Mouse (Mus musculus) heart, adult 8-10 months (tissue): Measurements from ENCODE around the gene Pdcd6ip. TPM values are rescaled to one million over a fixed set of nuclear protein-coding genes. Genes with fewer than 3 reads are reported as not detected.
A peak's percentile ranks its signal among the peaks of the same experiment; 100 is the strongest.
"Not testable (repeated sequence)": the region's sequence is repeated elsewhere in the genome, so short reads cannot be mapped to it uniquely, and the experiment has no call there.

Experiments
- DNase-seq: peaks from one replicate; pipeline ENCODE4 v3.0.0; 2022; ENCODE audit warnings: low spot score
- total RNA-seq, 4 experiments: library from RNA; stranded (reverse); gene quantifications; 2 replicates each; pipeline ENCODE4 v1.2.4; 2022

The Pdcd6ip gene
- total RNA-seq, 4 experiments from 2014 or later = 60.2 to 63.5 (median 61.6) TPM

DNA sequence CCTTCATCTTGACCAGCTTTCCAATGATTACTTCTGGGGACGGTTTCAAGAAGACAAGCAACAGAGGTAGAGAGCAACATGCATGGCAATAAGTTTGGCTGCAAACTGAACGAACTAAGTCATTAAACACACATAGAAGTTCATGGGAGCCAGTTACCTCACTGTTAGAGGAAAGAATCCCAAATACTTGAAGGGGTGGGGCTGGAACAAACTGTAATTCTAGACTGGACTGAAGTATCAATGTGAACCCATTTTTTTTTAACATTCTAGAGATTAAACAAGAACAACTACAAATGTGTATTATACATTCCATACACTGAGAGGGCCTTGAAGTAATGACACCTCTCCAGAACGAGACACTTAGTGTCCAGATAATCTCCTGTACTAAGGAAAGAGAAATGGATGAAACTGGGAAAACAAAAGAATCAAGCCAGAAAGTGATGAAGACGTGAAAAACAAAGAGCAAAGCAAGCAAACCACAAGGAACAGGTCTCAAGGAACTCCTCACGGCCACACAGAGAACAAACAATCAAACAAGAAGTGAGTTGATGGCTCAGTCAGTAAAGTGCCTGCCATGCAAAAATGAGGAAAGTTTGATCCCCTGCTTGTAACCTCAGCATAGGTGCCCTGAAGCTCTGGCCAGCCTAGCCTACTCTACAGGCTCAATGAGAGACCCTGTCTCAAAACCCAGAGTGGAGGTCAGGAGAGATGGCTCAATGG is 6.5 kb downstream of the Pdcd6ip start:
- no peak for DNase-seq

DNA sequence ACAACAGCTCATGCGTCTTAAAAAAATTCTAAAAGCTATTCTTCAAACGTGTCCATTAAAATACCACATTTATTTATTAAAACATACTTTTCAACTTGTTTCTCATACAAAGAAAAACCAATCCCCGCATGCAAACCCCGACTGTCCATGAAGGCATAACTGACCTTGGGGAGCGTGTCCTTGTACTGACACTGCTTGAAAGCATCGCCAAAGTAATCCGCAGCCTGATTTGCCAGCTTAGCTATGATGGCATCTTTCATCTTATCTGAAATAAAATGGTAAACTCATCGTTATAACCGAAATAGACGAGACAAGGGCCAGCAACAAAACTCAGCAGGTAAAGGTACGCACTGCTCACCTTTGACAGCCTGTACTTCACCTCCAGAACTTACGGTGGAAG is 20.6 kb downstream of the Pdcd6ip start:
- no peak for DNase-seq

DNA sequence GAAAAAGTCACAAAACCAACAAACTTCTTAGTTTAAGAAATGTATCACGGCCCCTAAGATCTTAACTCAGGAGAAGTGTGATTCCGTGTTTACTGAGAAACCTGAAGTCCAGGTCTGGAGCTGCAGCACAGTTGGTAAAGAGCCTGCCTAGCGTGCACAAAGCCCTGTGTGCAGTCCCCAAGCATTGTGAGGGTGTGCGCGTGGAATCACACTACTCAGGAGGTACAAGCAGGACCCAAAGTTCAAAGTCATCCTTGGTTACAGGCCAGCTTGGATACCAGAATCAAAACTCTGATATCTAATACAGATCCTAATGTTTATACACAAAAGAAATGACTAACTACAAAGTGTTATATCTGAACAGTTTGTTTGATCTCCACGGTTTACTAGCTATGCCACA is 34.3 kb downstream of the Pdcd6ip start:
- DNase-seq = no peak

DNA sequence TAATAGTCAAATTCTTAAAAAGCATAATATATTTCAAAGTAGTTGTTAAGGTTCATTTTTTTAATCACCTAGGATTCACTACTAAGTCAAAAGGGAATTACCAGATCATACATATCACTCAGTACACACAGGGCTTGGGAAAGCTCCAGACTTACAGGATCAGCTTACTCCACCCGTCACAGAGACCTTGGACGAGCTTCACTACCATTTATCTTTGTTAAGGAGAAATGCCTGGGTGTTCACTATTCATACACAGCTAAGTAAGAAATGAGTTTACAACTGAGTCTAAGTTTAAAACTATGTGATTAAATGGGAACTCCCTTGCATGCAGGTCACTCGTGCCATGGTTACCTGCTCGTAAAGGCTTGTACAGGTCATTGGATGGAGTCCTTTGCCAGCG is 35.7 kb downstream of the Pdcd6ip start:
- DNase-seq = no peak

DNA sequence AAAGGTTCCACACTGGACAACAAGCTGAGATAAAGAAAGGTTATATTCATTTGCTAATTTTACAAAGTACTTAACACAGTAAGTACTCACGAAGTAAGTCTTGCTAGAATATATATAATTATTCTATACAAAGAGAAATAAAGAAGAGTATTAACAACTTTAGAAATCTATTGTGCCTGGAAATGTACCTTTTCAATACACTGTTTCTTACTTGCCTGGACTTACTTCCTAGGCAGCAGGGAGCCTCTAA is 37.3 kb downstream of the Pdcd6ip start:
- no peak for DNase-seq

DNA sequence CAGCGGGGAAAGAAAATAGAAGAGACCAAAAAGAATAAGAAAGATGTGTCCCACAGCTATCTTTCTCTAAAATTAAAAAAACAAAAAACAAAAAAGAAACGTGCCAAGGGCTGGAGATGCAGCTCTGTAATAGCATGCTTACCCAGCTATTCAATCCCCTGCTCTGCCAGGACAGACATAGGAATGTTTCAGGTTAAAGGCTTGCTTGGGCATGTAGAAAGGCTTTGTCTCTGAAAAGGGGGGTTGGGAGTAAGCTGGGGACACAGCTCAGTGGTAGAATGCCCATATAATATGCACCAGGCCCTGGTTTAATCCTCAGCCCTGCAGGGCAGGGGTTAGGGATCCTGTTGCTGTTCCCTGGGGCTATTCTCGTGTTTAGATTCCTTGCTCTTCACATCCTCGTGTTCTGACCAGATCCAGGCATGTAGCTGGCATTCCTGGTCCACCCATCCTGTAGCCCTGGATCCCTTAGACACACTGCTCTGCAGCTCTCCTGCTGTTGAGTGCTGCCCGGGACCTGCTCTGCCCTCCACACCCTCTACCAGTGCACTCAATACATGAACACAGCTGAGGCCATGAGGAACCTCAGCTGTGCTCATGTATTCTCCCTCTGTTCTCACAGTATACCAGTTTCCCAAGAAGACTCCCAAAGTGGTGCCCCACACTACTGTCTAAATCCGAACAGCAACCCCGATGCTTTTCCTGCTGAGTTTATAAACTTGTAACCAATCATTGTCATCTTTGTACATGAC is 37.8 kb downstream of the Pdcd6ip start:
- no peak for DNase-seq

DNA sequence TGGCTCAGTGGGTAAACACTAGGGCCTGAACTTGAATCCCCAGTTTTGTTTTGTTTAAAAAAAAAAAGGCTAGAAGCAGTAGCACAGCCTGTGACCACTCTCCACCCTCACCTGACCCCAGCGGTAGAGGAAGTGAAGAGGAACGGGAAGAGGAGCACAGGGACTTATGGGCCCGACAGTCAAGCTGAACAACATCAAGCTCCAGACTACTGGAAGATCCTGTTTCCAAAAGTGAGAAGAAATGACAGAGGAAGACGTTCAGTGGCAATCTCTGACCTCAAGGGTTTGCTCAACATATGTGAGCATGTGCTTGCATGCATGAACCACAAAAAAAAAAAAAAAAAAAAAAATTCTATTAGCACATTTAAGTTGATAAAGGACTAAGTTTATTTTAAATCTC is 44.6 kb downstream of the Pdcd6ip start:
- no peak for DNase-seq

DNA sequence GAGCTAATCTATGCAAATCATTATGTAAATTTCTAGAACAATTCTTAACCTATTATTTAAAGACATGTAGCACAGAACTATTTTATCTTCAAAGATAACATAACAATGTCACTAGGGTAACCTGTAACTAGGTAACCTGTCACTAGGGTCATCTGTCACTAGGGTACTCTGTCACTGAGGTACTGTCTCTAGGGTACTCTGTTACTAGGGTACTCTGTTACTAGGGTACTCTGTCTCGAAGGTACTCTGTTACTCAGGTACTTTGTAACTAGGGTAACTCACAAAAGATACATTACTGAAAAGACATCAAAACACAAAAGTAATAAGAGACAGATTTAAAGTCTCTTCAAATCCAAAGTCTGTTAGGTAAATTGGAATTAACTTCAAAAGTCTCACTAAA is 50.2 kb downstream of the Pdcd6ip start:
- no peak for DNase-seq

DNA sequence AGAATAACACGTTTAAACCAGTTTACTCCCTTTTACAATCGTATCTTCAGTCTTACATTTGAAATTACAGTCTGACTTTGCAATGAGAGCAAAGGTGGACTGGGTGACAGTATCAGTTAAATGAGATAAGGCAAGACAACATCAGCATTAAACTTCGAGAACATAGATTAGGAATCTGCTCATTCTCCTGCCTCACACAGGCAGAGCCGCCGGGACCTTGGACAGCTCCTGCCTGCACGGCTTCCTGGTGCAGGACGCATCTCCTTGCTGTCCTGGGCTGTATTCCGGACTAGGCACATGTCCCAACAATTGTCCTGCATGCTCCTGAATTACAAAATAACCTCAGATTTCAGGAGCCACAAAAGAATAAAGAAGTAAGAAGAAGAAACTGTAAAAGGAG is 54.5 kb downstream of the Pdcd6ip start:
- no peak for DNase-seq

DNA sequence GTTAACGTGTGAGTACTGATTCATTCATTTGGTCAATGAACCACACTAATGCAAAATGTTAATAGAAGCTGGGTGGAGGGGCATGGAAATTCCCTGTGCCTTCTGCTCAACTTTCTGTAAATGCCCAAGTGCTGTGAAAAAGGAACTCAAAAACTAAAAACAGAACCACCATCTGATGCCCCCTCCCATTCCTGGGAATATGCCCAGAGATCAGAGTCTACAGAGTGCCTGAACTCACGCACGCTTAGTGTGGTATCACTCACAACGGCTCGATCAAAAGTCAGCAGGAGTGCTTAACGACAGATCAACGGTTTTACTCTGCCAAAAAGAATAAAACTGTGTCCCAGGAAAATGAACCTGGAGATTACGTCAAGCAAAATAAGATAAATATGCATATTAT is 57.3 kb downstream of the Pdcd6ip start:
- no peak for DNase-seq

DNA sequence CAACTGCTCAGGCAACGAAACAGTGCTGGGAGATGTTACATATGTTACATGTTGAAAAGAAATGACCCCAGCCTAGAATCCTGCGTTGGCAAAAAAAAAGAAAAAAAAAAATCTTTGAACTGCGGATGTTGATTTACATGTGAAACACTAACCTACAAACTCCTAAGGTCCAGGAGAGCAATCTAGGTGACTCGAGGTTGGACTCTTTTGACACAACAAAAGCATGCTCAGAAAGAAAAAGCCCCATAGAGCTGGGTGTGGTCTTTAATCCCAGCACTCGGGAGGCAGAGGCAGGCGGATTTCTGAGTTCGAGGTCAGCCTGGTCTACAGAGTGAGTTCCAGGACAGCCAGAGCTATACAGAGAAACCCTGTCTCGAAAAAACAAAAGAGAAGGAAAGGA is 58.8 kb downstream of the Pdcd6ip start:
- not testable (repeated sequence) for DNase-seq

DNA sequence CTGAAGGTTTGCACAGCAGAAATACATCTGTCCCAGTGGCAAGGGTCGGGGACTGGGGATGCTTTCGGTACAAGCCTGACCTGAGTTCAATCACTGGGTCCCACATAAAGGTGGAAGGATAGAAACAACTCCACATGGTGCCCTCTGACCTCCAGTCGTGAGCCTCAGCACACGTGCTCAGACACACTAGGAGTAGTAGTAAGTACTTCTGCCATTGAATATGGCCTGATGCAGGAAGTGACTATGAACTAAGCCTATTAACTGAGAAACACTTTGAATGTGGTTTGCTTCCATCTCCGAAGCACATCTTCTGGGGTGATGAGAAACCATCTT is 62.3 kb downstream of the Pdcd6ip start:
- DNase-seq = no peak

DNA sequence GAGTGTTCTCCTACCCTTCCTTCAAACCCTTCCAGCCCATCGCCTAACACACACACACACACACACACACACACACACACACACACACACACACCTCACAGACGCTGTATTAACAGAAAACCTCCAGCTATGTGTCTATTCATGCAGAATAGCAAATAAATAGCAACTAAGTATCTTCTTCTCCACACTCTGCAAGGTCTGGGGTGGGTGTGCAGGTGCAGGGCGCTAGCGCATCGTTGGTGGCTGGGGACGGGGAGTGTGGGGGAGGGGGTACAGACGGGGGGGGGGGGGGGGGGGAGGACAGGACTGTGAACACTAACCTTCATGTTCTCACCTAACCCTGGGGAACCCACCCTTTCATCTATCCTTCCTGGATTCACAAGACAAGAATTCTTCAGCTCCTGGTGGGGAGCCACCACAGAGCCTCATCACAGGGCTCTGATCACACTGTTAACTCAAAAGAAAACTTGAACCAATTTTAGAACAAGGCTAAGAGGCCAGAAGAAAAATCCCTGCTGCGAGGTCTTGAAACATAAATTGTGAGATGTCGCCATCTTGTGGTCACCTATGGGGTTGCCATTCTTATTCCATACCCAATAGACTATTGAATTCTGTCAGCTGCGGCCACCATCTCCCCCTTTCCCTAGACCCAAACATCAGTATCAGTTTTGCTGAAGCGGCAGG is 62.8 kb downstream of the Pdcd6ip start:
- DNase-seq = peak; percentile 48

DNA sequence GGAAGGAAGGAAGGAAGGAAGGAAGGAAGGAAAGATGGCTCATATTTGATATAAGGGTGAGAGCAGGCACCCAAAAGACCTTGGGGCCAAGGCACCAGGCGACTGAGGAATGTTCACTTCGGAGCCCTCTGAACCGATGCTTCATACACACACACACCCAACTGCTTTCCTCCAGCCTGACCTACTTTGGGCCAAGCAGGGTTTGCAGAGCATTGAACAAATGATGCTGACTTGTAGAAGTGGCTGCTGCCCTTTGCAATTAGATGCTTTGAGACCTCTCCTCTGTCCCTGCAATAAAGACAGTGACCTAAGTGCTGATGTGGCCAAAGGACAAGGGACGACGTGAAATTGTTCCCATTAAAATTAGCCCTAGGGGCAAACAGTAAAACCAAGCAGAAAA is 63.4 kb downstream of the Pdcd6ip start:
- DNase-seq = no peak

DNA sequence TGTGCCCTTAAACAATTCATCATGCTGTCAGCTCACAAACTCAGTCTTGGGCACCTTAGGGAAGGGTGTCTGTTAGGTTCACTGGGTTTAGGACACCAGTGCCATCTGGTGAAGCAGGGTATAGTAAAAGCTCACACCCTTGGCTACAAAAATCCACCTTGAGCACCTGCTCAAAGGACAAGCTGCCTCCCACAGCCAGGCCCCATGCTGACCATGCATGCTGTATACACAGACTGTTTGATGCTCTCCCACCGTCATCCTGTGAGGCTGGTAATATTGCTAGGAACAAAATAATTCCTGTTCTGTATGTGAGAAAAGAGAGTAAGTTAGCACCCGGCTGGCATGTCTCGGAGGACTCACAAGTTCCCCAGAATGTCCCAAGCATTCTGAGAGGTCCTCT is 64.0 kb downstream of the Pdcd6ip start:
- DNase-seq = no peak

DNA sequence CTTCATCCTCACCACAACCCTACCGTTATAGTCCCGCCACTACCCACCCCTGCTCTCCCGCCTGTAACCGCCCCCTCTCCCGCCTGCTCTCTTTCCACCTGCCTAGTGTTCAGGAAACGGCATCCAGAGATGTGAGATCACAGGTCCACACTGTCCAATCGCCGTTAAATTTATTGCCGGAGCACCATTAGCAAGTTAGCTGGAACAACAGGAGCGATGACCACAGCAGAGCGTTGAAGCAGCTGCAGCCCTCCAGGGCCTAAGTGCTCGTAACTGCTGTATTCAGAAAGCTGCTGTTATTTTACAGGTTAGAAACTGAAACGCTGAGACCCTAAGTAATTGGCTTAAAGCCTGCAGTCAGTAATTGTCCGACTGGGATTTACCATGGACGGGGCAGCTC is 64.4 kb downstream of the Pdcd6ip start:
- DNase-seq = no peak

DNA sequence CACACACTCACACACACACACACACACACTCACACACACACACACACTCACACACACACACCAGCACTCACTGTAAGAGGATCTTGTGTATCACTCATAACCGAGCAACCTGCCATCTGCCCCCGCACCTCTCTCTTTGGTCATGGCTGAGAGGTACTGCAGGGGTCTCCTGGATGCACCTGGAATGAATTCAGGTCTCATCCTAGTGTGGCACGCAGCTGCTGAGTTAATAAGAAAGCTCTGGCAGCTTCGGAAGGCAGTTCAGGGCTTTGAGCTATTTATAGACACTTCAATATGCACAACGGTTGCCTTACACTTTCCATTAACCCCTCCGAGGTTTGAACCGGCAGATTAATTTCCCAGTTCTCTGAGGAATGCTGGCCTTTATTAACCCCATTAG is 73.1 kb downstream of the Pdcd6ip start:
- DNase-seq = no peak

DNA sequence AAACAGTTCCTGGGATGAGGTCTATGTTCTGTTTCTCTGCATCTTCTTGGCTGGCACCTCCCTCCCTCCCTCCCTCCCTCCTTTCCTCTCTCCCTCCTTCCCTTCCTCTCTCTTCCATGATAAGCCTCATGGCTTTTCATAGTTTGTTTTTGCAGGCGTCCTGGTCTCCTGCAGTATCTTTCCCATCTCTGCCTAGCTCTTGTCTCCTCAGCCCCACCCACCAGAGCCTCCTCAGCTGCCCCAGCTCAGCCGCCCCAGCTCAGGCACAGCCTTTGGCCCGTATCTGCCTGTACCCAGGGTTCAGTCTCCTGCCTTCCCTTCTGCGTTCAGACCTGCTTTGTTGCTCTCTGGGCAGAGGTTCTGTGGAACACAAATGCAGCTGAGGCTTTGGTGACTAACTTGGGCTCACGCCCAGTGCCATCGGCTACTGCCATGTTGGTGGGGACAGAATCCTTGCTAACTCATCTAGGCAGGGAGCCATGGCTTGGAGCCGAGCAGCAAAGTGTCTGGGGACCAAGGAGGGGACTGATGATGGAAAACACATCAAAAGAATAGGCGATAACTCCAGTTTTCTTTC is 74.8 kb downstream of the Pdcd6ip start:
- DNase-seq = no peak

DNA sequence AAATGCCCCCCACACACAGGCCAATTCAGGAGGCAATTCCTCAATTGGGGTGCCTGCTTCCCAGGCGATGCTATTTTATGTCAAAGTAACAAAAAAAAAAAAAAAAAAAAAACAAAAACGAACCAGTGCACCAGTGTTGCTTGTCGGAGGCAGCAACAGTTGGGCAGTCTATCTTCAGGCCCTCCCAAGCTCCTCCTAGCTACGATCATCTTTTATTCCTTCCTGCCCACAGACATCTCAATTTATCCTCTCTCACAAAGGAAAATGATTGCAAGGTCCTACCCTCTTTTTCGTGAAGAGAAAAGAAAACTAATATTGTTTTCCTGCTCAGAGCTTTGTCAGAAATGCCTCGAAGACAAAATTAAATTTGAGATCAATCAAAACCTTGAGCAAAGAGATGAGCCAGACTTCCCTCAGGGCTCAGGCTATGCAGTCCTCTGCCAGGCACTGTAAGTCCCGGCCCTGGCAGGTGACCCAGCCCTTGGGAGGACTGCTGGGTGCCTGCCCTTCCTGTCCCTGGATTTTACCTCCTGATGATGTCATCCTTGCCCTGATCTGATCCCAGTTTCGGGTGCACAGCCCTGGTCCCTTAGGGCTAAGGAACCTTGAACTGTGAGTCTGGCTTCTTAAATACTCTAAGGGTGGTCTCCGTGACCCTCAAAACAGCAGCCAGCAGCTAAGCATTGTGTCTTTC is 75.6 kb downstream of the Pdcd6ip start:
- DNase-seq = no peak

DNA sequence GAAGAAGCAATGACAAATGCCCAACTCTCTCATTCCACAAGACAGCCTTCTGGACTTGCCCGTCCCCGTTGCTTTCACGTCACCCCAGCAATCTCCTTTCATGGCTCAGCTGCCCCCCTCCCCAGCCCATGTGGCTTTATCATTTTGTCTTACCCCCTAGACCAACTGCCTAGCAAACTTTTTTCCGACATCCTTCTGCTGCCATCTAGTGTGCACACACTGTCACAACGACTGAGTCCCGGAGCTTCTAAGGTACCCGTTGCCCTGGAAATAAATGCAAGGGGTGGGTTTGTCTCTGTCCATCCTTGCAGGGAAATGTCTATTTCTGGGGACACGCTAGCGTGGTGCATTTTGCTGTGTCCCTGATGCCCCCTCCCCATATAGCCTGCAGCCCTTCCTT is 78.4 kb downstream of the Pdcd6ip start:
- no peak for DNase-seq

DNA sequence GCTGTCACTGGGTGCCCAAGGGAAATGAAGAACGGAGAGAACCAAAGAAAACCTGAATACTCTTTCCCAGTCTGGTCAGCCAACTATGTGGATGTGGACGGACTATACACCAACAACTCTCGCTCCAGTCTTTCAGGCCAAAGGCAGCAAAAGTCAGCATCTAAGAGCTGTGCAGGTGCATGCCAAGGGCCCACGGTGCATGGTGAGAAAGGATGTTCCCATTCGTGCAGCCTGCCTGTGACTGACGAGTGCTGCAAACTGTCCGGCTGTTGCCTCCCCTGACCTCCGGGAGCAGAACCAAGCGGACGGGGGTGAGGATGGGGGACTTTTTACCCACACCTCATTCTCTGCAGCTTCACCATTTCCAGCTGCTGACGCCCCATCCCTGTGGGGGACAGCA is 78.9 kb downstream of the Pdcd6ip start:
- no peak for DNase-seq

DNA sequence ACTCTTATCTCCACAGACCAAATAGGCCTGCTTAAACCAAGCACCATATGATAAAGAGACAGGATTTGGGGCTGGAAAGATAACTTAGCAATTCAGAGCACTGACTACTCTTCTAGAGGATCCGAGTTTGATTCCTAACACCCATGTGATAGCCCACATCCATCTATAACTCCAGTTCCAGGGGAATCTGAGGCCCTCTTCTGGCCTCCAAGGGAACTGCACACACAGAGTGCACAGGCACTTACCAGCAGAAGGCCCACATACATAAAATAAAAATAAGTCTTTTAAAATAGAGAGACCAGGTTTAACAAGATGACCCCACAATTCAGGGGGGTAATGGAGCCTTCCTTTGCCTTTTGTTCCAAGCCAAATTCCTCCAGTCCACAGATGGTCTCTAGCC is 79.3 kb downstream of the Pdcd6ip start:
- no peak for DNase-seq
